Mouse (Mus musculus): ENCODE data around the gene Tead4. TPM values are rescaled to one million over a fixed set of nuclear protein-coding genes. Genes with fewer than 3 reads are reported as not detected.

Tead4 gene
- total and polyA plus RNA-seq, 2 experiments from 2014 or later = 0.63 to 0.67 TPM

- H3K9ac ChIP-seq = no peak overlapping the region
- no peak for TF ChIP-seq CTCF (IDR thresholded peaks at IDR 0.05; ENCODE audit: low read depth)
- no peak for ATAC-seq
- H3K27ac ChIP-seq (ENCODE audit: low read depth, low read length) = no peak overlapping the region
- no peaks in the 10 kb centered on the region for H3K9me3 ChIP-seq (ENCODE audit: low read length)
- no peak for DNase-seq
- no peaks in the 10 kb centered on the region for H3K27me3 ChIP-seq (ENCODE audit: insufficient read depth, low read length)
- 67% methylated on average over 2 of the region's 2 CpGs for WGBS
- H3K4me2 ChIP-seq (ENCODE audit: low read depth) = no peak overlapping the region
- H3K4me1 ChIP-seq (ENCODE audit: insufficient read depth) = no peaks in the 10 kb centered on the region
- no peaks in the 10 kb centered on the region for H3K36me3 ChIP-seq (ENCODE audit: insufficient read depth)
- H3K4me3 ChIP-seq (ENCODE audit: low read depth, low read length) = no peak overlapping the region
Observed at GRCm38 (mm10) chr6:128237102-128237763, 63.4 kb downstream of the Tead4 start.

DNA sequence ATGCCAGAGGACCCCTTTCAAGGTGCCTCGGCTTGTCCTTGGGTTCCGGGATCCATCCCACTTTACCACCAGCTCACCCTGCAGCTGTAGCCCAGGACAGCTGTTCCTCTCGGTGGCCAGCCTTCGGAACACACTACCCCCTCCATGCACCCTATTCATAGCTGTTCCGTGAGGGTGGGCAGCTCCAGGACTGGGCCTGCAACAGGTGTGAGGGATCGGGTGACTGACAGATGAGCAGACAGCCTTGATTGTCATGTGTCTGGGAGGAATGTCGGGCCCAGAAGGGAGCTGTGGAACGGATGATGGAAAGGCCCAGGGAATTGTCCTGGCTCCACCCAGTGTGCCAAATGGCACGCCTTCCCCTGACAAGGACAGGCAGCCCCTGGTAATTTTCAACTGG, 64.0 kb downstream of the Tead4 start:
- no peak for ATAC-seq
- TF ChIP-seq CTCF (IDR thresholded peaks at IDR 0.05; ENCODE audit: low read depth) = no peak
- Histone ChIP-seq H3K4me1 (ENCODE audit: insufficient read depth) (no peaks in the 10 kb centered on the region), H3K36me3 (ENCODE audit: insufficient read depth) (no peaks in the 10 kb centered on the region), H3K27ac (ENCODE audit: low read depth, low read length) (no peak overlapping the region), H3K9me3 (ENCODE audit: low read length) (no peaks in the 10 kb centered on the region), H3K4me3 (ENCODE audit: low read depth, low read length) (no peak overlapping the region), H3K9ac (no peak overlapping the region), H3K4me2 (ENCODE audit: low read depth) (no peak overlapping the region), H3K27me3 (ENCODE audit: insufficient read depth, low read length) (no peaks in the 10 kb centered on the region)
- no peak for DNase-seq
- 74% methylated on average over 9 of the region's 9 CpGs for WGBS

GRCm38 (mm10) chr6:128234206-128234605, 66.4 kb downstream of the Tead4 start:
- no peaks in the 10 kb centered on the region for H3K36me3 ChIP-seq (ENCODE audit: insufficient read depth)
- peak; percentile 74 for DNase-seq
- H3K9me3 ChIP-seq (ENCODE audit: low read length) = no peaks in the 10 kb centered on the region
- H3K4me2 ChIP-seq (ENCODE audit: low read depth) = no peak overlapping the region
- H3K9ac ChIP-seq = no peak overlapping the region
- no peak overlapping the region for H3K27ac ChIP-seq (ENCODE audit: low read depth, low read length)
- H3K4me1 ChIP-seq (ENCODE audit: insufficient read depth) = no peaks in the 10 kb centered on the region
- WGBS = 21% methylated on average over 5 of the region's 5 CpGs
- peak; percentile 85 for TF ChIP-seq CTCF (IDR thresholded peaks at IDR 0.05; ENCODE audit: low read depth)
- peak; percentile 86 for ATAC-seq
- no peak overlapping the region for H3K4me3 ChIP-seq (ENCODE audit: low read depth, low read length)
- no peaks in the 10 kb centered on the region for H3K27me3 ChIP-seq (ENCODE audit: insufficient read depth, low read length)

GRCm38 (mm10) chr6:128232216-128232615, 68.4 kb downstream of the Tead4 start:
- ATAC-seq (no peak), DNase-seq (no peak)
- no peak overlapping the region for H3K27ac ChIP-seq (ENCODE audit: low read depth, low read length)
- H3K4me1 ChIP-seq (ENCODE audit: insufficient read depth) = no peaks in the 10 kb centered on the region
- H3K4me3 ChIP-seq (ENCODE audit: low read depth, low read length) = no peak overlapping the region
- H3K36me3 ChIP-seq (ENCODE audit: insufficient read depth) = no peaks in the 10 kb centered on the region
- TF ChIP-seq CTCF (IDR thresholded peaks at IDR 0.05; ENCODE audit: low read depth) = no peak
- no peaks in the 10 kb centered on the region for H3K9me3 ChIP-seq (ENCODE audit: low read length)
- WGBS = 67% methylated on average over 7 of the region's 7 CpGs
- no peak overlapping the region for H3K4me2 ChIP-seq (ENCODE audit: low read depth)
- no peaks in the 10 kb centered on the region for H3K27me3 ChIP-seq (ENCODE audit: insufficient read depth, low read length)
- no peak overlapping the region for H3K9ac ChIP-seq

DNA sequence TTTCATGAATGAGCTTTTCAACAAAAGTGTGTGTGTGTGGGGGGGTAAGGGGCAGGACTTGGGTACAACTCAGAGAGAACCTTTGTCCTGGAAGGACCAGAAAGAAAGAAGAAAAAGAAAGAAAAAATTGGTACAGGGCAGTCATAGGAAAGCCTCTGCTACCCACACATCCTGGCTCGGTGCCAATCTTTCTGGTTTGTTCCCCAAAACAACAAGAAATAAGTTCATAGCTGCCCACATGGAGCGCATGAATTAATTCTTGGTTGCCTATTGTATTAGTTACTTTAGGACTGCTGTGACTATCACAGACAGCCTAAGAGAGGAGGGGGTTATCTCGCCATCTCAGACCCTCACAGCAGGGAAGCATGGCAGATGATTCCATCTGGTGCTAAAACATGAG, 68.9 kb downstream of the Tead4 start:
- H3K4me1 ChIP-seq (ENCODE audit: insufficient read depth) = no peaks in the 10 kb centered on the region
- H3K4me2 ChIP-seq (ENCODE audit: low read depth) = no peak overlapping the region
- ATAC-seq (no peak), DNase-seq (no peak)
- WGBS = 57% methylated on average over 3 of the region's 3 CpGs
- no peak overlapping the region for H3K27ac ChIP-seq (ENCODE audit: low read depth, low read length)
- no peak overlapping the region for H3K9ac ChIP-seq
- no peaks in the 10 kb centered on the region for H3K9me3 ChIP-seq (ENCODE audit: low read length)
- H3K27me3 ChIP-seq (ENCODE audit: insufficient read depth, low read length) = no peaks in the 10 kb centered on the region
- TF ChIP-seq CTCF (IDR thresholded peaks at IDR 0.05; ENCODE audit: low read depth) = no peak
- H3K36me3 ChIP-seq (ENCODE audit: insufficient read depth) = no peaks in the 10 kb centered on the region
- no peak overlapping the region for H3K4me3 ChIP-seq (ENCODE audit: low read depth, low read length)

DNA sequence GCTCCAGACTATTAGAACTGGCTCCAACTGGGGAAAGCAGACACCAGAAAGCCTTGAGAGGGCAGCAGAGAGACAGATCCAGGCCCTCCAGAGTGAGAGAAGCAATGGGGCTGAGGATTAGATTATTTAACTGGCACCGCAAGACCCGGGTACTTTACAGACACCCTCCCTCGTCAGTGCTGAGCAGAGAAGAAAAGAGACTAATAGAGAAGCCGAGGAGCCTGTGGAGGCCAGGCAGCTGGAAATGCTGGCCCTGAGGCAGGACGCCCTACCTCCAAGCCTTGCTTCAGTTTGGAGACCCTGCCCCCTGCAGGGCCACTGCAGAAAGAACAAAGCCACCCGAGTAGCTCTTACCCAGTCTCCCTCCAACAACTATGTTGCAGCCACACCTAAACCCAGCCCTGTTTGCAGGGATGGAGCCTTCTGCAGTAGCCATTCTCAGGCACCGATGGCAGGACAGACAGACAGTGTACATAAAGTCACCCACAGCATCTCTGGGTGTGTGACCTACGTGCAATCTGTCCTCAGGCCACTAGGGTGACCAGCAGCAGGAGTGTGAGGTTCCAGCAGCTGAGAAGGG, 73.1 kb downstream of the Tead4 start:
- H3K4me1 ChIP-seq (ENCODE audit: insufficient read depth) = no peaks in the 10 kb centered on the region
- H3K27me3 ChIP-seq (ENCODE audit: insufficient read depth, low read length) = no peaks in the 10 kb centered on the region
- DNase-seq (peak; percentile 65), ATAC-seq (peak; percentile 86)
- WGBS = 18% methylated on average over 8 of the region's 8 CpGs
- H3K4me3 ChIP-seq (ENCODE audit: low read depth, low read length) = no peak overlapping the region
- TF ChIP-seq CTCF (IDR thresholded peaks at IDR 0.05; ENCODE audit: low read depth) = peak; percentile 51
- peak overlapping the region; percentile 26; the same call in 1 of the 2 replicates for H3K4me2 ChIP-seq (ENCODE audit: low read depth)
- H3K9me3 ChIP-seq (ENCODE audit: low read length) = no peaks in the 10 kb centered on the region
- H3K27ac ChIP-seq (ENCODE audit: low read depth, low read length) = no peak overlapping the region
- H3K36me3 ChIP-seq (ENCODE audit: insufficient read depth) = no peaks in the 10 kb centered on the region
- no peak overlapping the region for H3K9ac ChIP-seq

DNA sequence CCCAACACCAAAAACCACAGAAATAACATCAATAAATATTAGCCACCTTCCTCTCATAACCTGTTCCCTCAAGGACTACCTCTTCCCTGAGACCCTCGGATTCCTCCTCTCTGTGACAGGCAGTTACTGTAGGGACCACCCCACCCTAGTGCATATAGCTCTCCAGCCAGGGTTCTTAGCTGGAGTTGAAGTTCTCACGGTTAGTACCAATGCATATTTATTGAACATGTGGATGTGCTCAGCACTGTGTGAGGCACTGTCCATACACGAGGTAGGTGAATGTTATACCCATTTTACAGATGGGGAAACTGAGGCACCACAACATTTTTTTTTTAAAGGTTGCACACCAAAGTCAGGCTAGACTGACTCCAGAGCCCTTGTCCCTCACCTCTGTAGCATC, 73.7 kb downstream of the Tead4 start:
- Histone ChIP-seq H3K4me2 (ENCODE audit: low read depth) (no peak overlapping the region), H3K9me3 (ENCODE audit: low read length) (no peaks in the 10 kb centered on the region), H3K4me3 (ENCODE audit: low read depth, low read length) (no peak overlapping the region), H3K27ac (ENCODE audit: low read depth, low read length) (no peak overlapping the region), H3K4me1 (ENCODE audit: insufficient read depth) (no peaks in the 10 kb centered on the region), H3K27me3 (ENCODE audit: insufficient read depth, low read length) (no peaks in the 10 kb centered on the region), H3K9ac (no peak overlapping the region), H3K36me3 (ENCODE audit: insufficient read depth) (no peaks in the 10 kb centered on the region)
- 86% methylated on average over 3 of the region's 3 CpGs for WGBS
- DNase-seq (no peak), ATAC-seq (no peak)
- no peak for TF ChIP-seq CTCF (IDR thresholded peaks at IDR 0.05; ENCODE audit: low read depth)
